Mouse (Mus musculus): Measurements from ENCODE around the gene Tob1. TPM values are rescaled to one million over a fixed set of nuclear protein-coding genes. Genes with fewer than 3 reads are reported as not detected.

The Tob1 gene
- 73.8 and 86.5 TPM in 2 replicates for polyA plus RNA-seq (2012; rRNA removed)

GRCm38 (mm10) chr11:94211124-94211603, at the start of gene Tob1:
Gene Tob1 (plus strand): TSS chr11:94211454.

GRCm38 (mm10) chr11:94245955-94246788, 34.9 kb downstream of the Tob1 start, which contains the start of gene Wfikkn2:
Gene Wfikkn2 (minus strand): TSS chr11:94246005.

Other genes with a start within 250 kb of the Tob1 start
- 14.2 and 14.7 TPM in 2 replicates for gene Gm20390, start 243.2 kb upstream of the Tob1 start, polyA plus RNA-seq (2012; rRNA removed)
- gene Nme1, start 242.9 kb upstream of the Tob1 start, polyA plus RNA-seq (2012; rRNA removed): 58.4 and 101 TPM in 2 replicates
- 46.4 and 64.9 TPM in 2 replicates for gene Spag9, start 215.4 kb upstream of the Tob1 start, polyA plus RNA-seq (2012; rRNA removed)
- 4.3 and 5.1 TPM in 2 replicates for gene Wfikkn2, start 34.6 kb downstream of the Tob1 start, polyA plus RNA-seq (2012; rRNA removed)
- gene Gm21885, start 70.4 kb downstream of the Tob1 start, polyA plus RNA-seq (2012; rRNA removed): not detected in 2 replicates
- gene Luc7l3, start 110.5 kb downstream of the Tob1 start, polyA plus RNA-seq (2012; rRNA removed): 3.8 and 5.8 TPM in 2 replicates
- 119 and 133 TPM in 2 replicates for gene Ankrd40, start 116.5 kb downstream of the Tob1 start, polyA plus RNA-seq (2012; rRNA removed)
- gene Abcc3, start 181.5 kb downstream of the Tob1 start, polyA plus RNA-seq (2012; rRNA removed): 21.6 and 23.3 TPM in 2 replicates

Measured in ovary, adult 2 months (tissue).